Mouse (Mus musculus) hematopoietic stem cell, adult 5-6 weeks (primary cell): ENCODE measurements around the gene Pgghg. TPM values are rescaled to one million over a fixed set of nuclear protein-coding genes. Genes with fewer than 3 reads are reported as not detected.
"Not testable (repeated sequence)": the region's sequence is repeated elsewhere in the genome, so short reads cannot be mapped to it uniquely, and the experiment has no call there.

Source experiments
- ATAC-seq, 2 experiments: fragments of 125-278 bp in 1 of 2; replicated peaks in 1 of 2; 2 replicates each; pipeline ENCODE4 v1.8.0; 2016 to 2017; ENCODE audit warnings: inconsistent platforms in 2 of 2, mild to moderate bottlenecking in 2 of 2, moderate number of reproducible peaks in 2 of 2, low read depth in 1 of 2, moderate TSS enrichment in 1 of 2; ENCODE audit not compliant: low FRiP score in 2 of 2, poor library complexity in 2 of 2, severe bottlenecking in 2 of 2, insufficient read depth in 1 of 2, low TSS enrichment in 1 of 2
- total RNA-seq: library from RNA; stranded (forward); fragments of 172-1452, 232-1000 nt; gene quantifications from 2 replicates; pipeline ENCODE4 v1.2.3, GENCODE M21; 2017

The Pgghg gene
- total RNA-seq, 1 experiment from 2014 or later, result 11.2 TPM

DNA sequence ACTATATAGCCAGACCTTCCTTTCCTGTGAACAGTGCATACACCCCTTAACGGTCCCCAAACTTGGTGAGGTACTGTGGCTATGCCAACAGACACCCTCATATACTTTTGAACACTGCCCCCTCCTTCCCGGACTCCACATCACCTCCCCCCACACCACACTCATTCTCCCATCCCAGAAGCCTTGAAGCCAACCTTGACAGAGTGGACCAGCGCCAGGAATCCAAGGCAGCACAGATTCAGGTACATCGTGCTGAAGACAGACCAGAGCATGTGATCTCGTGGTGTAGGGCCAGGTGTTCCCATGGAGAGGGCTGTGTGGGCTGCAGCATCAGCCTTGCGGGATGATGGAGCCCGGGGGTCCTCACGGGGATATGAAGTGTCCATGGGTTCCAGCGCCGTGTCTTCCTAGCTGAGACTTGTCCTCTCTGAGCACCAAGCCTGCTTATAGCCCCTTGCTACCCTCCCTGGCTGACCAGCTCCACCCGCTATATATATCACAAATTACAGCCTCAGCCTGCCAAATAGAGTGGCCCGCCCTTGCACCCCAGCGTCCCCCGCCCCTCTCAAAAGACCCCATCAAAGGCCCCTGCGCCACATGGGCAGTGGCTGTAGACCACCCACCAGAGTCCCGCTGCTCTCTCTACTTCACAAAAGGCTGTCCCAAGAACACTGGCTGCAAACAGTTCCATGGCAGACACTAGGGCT is 8.8 kb downstream of the Pgghg start, which contains the start of gene Ifitm5:
TSS of gene Ifitm5 (minus strand) at position 468 of the 707 bp plus-strand sequence.
- ATAC-seq, result no peak

DNA sequence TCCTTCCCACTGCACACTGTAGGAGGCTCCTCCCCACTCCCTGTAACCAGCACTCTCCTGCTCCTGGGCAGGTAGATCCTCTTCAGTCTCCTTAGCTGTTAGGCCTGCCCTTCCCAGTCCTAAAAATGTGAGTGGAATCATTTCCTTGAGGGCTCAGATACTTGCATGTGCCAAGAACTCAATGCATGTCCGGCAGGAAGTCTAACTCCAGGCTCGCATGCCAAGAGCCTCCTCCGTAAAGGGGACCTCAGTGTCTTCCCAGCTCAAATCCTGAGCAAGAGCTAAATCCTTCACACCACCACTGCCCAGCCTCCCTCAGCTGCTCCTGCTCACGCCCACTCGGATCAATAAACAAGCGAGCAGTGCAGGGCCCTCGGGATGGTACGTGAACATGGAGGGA is 9.9 kb downstream of the Pgghg start:
- ATAC-seq, result no peak

DNA sequence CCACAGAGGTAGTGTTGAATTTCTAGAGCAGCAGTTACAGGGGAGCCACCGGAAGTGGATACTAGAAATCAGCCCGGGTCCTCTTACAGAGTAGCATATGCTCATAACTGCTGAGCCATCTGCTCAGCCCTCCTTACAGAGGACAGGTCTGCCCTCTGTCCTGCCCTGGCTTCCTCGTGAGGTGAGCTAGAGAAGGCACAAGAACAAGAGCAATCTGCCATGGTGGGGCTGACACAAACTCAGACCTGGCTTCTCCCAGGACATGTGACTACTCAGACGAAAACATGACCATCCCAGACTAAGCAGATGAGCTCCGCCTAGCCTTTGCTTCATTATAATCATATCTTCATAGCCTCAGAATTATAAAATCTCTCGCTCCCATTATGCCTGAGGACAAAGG is 10.6 kb downstream of the Pgghg start:
- ATAC-seq, result no peak

DNA sequence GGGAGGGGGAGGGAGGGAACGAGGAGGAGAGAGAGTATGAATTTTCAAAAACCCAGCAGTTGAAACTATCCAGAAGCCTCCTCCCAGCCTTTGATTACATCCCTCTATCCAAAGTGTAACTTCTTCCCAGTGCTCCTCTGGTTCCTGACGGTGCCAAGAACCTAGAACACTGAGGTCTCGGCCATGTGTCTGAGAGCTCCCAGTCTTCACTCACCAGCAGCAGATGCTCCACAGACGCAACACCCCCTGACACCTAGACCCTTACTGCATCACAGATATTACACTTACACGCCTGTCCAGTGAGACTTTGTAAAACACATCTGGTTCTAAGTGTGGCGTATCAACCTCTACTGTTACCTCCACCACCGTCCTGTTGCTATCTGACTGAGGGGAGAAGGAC is 11.2 kb downstream of the Pgghg start:
- ATAC-seq, result no peak

DNA sequence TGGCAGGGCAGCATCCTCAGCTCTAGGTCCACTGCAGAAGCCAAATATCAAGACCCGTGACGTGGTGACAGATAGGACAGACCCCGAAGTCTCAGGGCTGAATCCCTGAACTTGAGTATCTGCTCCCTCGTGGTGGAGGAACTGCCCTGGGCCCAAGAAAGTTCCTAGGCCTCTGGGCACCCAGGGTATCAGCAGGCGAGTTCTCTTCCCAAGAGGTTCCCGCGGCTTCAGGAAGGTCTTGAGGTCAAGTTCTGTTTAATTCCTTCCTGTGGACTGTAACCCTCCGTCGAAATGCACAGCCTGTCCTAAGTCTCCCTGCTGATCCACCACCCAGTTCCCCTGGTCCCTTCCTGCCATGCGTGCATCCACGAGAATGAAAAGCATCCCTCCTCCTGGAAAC is 11.9 kb downstream of the Pgghg start:
- ATAC-seq, result no peak

DNA sequence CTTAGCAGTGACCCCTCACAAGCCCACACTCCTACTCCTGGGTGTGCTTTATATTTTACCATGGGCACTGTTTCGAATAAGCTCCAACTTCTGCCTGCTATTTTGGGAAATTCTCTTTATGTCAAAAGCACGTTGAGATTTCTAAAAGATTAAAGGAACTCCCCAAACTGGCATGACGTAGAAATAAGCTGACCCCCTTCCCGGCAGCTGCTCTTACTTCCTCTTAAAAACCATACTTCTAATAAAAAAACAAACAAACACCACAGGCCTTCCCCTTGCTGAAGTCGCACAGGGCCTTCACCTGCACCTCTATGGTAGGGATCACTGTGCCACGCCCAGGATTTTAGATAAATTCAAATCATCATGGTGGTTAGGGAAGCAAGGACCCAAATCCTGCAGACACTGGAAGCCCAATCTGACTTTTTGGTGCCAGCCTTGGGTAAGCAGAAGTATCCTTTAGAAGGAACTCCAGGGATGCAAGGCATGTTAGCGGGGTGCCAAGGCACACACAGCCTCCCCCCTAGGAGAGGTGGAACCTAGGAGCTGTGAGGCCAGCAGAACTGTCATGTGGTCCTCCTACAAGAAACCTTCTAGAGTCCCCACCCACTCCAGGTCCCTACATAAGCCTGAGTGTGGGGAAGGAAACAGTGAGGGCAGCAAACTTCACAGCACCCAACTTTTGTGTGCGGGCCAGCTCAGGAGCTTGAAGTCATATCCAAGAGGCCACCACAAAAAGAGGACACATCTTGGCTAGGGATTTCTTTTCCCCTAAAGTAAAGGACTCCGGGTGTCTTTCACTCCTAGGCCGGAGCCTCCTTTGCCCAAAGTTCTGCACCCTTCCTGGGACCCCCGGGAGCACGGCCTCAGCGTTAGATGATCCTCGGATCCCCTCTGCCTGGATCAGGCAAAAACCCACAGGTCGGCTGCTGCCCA is 12.9 kb downstream of the Pgghg start:
- peak; percentile 40 to 42 for ATAC-seq

DNA sequence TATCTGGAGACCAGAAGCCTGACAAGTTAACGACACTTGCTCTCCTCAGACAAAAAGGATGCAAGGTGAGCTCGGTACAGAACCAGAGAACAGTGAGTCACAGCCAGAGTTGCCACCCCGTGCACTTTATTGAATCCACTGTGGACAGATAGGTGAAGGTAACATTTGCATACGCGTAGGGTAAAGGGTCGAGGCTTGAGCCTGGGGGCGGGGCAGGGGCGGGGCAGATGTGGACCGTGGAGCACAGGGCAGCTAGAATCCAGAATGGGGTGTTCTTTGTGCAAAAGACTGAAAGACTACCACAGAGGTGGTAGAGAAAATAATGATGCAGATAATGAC is 13.5 kb downstream of the Pgghg start:
- ATAC-seq, result no peak

DNA sequence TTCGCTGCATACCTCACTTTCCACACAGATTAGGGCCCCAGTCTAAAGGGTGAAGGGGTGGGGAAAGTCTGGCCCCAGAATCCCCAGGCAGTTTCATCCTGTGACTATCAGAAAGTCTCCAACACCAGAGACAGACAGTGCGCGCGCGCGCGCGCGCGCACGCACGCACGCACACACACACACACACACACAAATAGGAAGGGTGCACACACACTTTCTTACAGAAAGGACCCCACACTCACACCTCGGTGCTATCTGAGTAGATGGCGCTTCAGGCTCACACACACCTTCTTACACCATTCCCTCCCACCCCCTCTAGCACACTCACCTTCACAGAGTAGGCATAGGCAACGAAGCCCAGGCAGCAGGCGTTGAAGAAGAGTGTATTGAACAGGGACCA is 14.2 kb downstream of the Pgghg start:
- no peak for ATAC-seq

DNA sequence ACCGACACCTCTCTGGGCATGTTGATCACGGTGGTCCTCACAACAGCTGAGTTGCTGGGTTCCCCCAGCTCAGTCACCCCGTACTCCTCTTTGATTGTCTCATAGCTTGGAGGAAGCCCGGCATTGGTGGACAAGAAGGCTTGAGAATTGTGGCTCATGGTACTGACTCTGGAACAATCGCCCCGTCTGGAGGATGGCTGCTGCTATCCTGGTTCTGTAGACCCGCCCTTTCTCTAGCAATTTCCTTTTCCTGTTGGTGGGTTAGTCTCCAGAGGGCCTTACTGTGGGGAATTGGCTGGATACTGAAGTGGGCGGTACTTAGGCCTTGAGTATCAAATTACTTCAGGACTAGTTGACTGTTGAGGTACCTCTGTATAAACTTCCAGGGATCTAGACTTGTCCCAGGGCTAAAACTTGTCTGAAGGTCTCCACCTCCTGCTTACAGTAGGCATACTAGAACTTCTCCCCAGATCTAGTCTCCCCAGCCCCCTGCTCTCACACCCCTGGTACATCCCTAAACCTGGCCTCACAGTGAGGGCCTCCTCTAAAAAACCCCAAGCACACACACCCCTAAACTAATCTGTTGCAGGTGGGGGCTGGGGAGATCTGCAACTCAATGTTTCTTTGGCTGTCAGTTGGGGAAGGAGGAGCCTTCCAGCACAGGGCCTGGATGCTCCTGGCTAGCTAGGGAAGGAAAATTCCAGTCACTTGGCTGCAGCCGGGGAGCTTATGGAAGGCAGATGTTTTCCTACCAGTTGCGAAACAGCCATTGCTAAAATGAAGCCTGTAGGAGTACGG is 14.8 kb downstream of the Pgghg start, which contains the start of the genes Gm45717 and Ifitm2:
TSS of gene Gm45717 (minus strand) at position 180 of the 798 bp plus-strand sequence.
TSS of gene Ifitm2 (minus strand) at position 230 of the 798 bp plus-strand sequence.
- ATAC-seq, result peak; percentile 65 to 78

DNA sequence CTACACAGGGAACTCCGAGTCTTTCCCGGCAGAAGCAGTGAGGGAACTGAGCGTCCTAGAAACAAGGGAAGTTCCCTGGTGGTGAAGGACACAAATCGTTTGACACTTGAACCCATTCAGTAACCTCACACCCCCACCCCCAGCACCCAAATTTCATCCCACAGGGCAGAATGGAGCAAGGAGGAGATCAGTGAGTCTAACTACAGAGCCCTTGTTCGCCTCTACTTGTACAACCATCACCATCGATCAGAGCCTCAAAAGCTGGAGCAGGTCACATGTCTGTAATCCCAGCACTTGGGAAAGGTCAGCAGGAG is 15.3 kb downstream of the Pgghg start:
- no peak for ATAC-seq

DNA sequence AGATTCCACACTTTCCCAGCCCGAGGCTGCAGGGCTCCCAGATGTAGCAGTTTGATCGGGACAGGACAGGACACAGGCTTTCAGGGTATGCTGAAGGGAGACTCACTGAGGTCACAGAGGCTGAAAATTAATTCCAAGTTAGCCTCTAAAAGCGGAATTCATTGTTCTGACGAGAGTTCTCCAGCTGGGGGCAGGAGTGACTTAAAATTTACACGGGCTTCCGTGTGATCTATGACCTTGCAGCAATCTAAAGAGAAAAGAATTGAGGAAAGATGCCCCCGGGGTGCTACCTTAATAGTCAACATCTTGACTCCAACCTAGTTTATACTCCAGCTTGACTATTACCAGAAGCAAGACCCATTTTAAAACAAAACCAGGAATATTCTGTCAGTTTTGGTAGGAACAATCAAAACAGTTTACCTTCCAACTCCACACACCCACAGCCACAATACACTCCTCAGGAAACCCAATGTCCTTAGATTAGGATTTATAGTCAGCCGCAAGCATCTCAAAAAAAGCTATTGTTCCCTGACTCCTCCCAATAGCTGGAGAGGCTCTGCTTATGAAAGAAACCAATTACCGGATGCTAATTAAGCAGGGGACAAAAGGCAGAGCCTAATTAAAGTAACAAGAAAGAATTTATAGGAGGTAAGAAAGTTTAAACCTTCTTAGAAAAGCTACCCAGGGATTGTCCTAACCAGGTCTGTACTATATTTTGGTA is 18.1 kb downstream of the Pgghg start:
- ATAC-seq, result peak; percentile 44 to 46; a peak in 3 of 4 replicates

DNA sequence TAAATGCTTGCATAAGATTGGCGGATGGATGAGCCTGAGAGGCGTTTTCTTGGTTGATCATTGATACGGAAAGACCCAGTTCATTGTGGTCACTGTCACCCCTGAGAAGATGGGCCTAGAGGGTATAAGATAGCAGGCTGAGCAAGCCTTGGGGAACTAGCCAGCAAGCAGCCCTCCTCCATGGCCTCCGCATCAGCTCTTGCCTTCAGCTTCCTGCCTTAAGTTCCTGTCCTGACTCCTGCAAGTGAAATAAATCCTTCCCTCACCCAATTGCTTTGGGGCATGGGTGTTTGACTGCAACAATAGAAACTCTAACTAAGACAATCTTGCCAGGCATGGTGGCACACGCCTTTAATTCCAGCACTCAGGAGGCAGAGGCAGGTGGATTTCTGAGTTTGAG is 18.8 kb downstream of the Pgghg start:
- ATAC-seq, result no peak

DNA sequence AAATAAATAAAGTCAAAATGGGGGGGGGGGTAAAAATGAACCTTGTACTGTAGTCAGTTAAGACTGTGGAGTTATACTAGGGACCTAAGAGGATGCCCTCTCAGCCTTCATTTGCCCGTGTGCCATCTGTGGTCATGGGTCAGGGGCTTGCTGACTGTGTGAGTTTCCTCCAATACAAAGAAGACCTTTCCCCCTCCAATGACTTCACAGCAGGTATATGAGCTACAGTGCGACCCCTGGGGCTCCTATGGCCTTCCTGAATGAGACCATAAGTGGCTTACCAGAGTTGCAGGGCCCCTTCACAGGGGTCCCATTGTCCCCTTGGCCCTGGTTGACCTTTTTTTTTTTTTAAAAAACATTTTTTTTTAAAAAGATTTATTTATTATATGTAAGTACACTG is 20.2 kb downstream of the Pgghg start:
- no peak for ATAC-seq

DNA sequence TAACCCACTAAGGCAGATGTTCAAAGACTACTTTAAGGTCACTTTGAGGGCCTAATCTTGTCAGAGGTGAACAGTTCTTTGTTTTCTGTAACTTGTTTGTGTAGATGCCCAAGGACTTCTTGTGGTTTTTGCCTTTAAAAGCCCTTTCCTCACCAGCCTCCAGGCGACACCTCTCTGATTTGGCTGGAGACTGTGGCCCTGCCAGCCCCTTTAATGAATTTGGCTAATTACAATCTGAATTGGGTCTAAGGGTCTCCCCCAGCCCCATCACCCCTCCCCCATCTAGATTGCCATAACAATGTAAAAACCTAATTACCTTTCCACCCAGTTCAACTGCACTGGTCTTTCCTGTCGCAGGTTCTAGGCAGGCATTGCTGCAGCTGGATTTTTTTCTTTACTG is 21.5 kb downstream of the Pgghg start:
- ATAC-seq, result no peak

DNA sequence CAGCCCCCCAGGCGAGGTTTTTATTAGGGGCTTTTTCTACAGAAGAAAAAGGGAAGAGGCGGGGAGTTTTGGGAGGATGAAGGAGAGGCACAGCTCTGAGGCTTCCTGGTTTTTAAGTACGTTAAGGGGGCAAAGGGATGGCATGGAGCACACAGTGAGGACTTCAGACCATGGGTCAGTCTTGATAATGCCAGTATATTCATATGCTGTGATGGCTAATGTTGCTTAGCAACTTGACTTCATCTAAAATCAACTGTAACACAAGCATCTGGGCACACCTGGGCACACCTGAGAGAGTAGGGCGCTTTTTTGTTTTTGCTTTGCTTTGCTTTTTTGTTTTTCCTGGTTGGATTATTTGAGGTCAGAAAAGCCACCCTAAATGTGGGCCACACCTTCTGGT is 25.7 kb downstream of the Pgghg start, which contains the start of gene Ifitm1:
TSS of gene Ifitm1 (plus strand) at position 301 of the 400 bp plus-strand sequence.
- ATAC-seq, result no peak

DNA sequence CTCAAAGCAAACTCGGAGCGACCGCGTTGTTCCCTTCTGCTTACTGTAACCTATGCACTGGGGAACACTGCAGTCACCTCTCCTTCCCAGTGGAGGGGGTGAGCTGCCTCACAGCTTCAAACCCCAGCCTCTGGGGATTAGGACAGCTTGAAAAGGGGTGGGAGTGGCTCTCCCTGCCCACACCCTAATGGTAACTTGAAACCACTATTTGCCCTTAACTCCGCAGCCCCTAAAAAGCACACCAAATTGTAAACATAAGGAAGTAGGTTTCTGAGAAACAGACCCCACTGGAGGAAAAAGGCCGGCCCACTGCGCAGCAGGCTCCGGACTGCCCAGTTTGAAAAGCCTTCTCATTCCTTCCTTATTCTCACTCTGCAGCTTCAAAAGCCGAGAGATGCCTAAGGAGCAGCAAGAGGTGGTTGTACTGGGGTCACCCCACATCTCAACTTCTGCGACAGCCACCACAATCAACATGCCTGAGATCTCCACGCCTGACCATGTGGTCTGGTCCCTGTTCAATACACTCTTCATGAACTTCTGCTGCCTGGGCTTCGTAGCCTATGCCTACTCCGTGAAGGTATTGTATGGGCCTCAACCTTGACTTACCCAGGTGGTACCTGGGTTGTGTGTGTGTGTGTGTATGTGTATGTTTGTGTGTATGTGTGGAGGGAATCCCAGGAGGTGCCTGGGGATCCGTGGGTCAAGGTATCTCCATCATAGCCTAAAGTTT is 26.8 kb downstream of the Pgghg start:
- peak; percentile 89 to 93 for ATAC-seq

DNA sequence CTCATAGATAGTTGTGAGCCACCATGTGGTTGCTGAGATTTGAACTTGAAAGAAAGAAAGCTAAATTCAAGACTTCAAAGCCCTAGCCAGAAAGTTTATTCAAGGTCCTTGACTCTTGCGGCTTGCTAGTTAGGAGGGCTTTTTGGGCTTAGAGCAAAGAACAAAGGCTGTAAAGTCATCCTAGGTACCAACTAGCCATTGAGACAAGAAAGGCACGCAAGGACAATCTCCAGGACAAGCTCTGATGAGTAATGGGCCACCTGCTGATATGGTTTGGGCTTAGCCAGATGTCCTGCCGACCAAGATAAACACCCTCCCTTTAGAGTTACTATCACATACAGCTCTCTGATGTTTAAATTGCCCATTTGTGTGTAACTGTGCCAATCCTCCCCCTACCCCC is 27.5 kb downstream of the Pgghg start:
- ATAC-seq, result not testable (repeated sequence)
